Mouse (Mus musculus) heart, adult 8-10 months (tissue): Measurements from ENCODE around the gene Ccndbp1. TPM values are rescaled to one million over a fixed set of nuclear protein-coding genes. Genes with fewer than 3 reads are reported as not detected.
"Not testable (repeated sequence)": the region's sequence is repeated elsewhere in the genome, so short reads cannot be mapped to it uniquely, and the experiment has no call there.

Source experiments
- DNase-seq: peaks from one replicate; pipeline ENCODE4 v3.0.0; 2022; ENCODE audit warnings: low spot score
- total RNA-seq, 4 experiments: library from RNA; stranded (reverse); gene quantifications; 2 replicates each; pipeline ENCODE4 v1.2.4; 2022

Ccndbp1 gene
- total RNA-seq, 4 experiments from 2014 or later, result 27.6 to 30.7 (median 29.5) TPM

GRCm38 (mm10) chr2:120998863-120999262 is 9.3 kb upstream of the Ccndbp1 start:
- no peak for DNase-seq

DNA sequence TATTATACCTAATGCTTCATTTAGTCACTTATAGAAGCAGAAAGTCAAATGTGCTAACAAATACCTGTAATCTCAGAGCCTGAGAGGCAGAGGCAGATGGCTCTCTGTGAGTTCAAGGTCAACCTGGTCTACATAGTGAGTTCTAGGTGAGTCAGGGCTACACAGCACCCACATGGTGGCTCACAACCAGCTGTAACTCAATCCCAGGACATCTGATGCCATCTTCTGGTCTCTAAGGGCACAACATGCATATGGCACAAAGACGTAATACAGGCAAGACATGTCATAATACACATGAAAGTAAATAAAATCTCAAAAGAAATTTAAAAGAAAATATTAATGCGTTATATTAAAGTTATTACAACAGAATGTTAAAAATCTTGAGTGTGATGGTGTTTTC is 4.6 kb upstream of the Ccndbp1 start:
- DNase-seq, result no peak

DNA sequence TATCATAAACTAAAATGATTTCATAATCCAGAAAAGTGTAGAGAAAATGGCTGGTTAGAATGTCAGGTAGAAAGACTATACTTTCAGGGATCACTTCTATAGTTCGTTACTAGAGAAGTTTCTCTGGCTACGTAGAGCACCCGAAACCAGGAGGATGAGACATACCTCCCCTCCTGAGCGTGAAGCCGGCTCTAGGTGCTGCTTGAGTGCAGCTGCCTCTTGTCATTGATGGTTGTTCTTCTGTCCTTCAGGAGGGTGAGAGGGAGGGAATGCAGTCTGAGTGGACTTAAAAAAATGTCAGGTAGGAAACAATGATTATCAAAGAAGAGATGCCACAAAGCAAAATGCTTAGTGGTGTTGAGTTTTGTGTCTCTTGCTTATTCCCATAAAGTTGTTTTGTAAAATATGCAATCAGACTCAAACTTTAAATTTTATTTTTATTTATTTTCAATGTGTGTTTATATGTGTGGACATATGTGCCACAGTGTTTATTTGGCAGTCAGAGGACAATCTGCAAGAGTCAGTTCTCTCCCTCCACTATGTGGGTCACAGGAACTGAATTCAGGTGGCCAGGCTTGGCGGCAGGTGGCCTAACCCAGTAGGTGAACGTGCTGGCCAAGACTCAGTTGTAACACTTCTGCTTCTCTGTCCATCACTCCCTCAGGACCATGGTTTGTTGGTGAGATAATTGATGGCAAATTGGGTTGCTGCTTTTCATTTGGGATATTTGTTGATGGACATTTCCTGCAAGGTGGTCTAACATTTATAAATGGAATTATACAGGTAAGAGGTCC is 4.0 kb upstream of the Ccndbp1 start:
- DNase-seq, result no peak

DNA sequence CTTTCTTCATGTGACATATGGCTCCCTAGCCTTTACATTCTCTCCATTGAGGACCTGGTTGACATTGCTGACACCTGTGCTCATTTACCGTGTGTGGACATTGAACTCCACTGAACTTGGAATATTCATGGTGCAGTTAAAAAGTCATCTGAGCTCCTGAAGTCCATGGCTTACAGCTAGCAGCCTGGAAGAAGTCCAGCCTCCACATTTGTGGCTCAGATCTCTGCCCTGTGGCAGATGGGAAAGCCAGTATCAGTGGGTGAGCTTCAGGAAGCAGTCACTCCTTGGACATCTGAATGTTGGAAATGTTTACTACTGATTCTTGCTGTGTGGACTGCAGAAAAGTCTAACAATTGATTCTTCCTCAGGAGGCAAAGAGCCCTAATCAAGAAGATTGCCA is 1.2 kb upstream of the Ccndbp1 start:
- DNase-seq, result no peak

DNA sequence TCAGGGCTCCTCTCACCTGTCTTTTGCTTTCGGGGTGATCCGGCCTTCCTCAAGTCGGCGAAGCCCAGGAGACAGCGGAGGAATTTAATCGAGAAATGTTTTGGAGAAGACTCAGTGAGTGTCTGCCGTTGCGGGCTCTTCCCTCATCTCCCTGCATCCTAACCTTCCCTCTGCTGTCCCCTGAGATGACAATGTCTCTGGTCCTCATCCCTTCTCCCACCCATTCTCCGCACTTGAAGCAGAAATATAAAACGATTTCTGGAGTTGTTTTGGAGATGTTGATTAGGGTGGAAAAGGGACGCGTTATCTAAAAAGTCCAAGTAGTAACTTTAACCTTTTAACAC is 433 bp downstream of the Ccndbp1 start:
- no peak for DNase-seq

- DNase-seq, result no peak
Measured at GRCm38 (mm10) chr2:121009071-121009677, 971 bp downstream of the Ccndbp1 start.

DNA sequence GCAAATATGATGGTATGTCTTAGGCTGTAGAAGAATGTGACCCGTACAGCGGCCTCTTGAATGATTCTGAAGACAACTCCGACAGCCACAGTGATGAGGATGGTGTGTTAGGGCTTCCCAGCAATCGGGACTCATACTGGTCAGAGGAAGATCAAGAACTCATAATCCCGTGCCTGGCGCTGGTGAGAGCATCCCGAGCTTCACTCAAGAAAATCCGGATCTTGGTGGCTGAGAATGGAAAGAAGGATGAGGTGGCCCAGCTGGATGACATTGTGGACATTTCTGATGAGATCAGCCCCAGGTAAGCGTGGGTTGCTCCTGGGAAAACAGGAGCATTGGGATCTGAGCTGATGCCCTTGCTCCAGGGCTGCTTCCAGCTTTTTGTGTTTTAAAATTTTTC is 4.5 kb downstream of the Ccndbp1 start:
- DNase-seq, result no peak

- no peak for DNase-seq
Measured at GRCm38 (mm10) chr2:121015507-121015906, 7.3 kb downstream of the Ccndbp1 start.

DNA sequence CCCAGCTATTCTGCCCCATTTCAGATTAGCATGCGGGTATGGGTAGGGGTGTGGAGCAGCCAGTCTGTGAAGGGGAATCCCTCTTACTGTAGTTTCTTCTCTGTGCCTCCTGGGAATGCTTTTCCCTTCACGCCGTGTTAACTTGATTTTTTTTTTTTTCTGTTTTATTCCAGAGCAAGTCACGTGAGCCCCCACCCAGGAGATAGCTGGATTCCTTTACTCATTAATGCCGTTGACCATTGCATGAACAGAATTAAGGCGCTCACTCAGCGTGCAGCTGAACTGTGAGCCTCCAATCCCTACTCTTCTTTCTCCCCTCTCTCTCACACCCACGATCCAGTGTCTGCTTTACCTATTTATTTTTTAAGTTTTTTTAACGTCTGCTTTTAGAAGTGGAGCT is 8.0 kb downstream of the Ccndbp1 start:
- DNase-seq, result no peak

- peak; percentile 13 for DNase-seq
Measured at GRCm38 (mm10) chr2:121017151-121017550, 8.9 kb downstream of the Ccndbp1 start.

DNA sequence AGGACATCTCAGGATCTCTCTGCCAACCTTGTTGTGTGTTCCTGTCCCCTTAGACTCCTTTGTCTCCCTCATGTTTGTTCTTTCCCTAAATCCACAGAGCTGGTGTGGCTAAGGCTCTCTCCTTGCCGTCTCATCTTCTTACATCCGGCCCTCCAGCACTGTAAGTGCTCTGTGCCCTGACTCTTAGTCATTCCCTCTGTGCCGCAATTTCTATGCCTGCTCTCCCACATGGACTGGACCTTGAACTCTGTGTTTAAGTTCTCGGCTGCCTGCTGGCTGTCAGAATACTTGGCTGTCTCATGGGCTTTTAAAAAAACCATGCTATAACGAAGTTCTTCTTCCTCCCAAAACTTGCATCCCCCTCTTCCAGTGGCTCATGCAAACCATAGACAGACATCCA is 14.7 kb downstream of the Ccndbp1 start:
- no peak for DNase-seq

GRCm38 (mm10) chr2:121036733-121037341 is 28.6 kb downstream of the Ccndbp1 start, which contains the start of gene Epb42:
Gene Epb42, minus strand, starts transcription at chr2:121037072.
- no peak for DNase-seq

DNA sequence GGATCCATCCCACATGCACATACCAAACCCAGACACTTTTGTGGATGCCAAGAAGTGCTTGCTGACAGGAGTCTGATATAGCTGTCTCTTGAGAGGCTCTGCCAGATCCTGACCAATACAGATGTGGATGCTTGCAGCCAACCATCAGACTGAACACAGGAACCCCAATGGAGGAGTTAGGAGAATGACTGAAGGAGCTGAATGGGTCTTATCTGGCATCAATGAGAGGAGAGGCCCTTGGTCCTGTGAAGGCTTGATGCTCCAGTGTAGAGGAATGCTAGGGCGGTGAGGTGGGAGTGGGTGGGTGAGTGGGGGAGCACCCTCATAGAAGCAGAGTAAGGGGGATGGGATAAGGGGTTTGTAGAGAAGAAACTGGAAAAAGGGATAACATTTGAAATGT is 30.6 kb downstream of the Ccndbp1 start:
- not testable (repeated sequence) for DNase-seq

DNA sequence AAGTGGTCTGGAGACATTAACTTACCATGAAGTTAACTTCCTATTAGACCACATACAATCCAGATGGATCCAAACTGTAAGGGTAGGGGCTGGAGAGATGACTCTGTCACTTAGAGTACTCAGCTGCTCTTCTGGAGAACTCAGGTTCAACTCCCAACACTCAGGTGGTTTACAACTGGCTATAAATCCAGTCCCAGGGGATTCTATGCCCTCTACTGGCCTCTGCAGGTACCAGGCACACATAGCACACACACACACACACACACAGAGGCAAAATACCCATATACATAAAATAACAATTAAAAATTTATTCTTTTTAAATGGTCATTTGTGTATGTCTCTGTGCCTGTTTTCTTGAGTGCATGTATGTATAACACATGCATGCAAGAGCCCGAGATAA is 31.2 kb downstream of the Ccndbp1 start:
- no peak for DNase-seq

DNA sequence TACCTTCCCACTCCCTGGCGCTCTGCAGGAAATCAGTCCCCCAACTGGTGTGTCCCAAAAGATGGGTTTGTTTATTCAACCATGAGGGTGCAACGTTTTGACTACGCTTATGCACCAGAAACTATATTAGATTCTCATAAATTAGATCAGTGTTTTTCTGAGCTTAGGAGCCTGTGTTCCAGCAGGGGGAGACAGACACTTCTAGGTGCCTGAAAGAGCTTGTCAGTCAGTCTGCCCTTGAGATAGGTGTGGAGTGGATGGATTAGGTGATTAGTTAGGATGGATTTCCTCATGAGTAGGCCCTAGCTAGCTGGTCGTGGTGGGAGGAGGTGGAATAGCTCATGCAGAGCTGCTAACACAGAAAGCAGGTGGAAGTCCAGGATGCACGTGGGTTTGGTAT is 32.9 kb downstream of the Ccndbp1 start:
- no peak for DNase-seq

GRCm38 (mm10) chr2:121045653-121046052 is 37.5 kb downstream of the Ccndbp1 start:
- DNase-seq, result no peak

GRCm38 (mm10) chr2:121052176-121052575 is 44.0 kb downstream of the Ccndbp1 start:
- no peak for DNase-seq

- DNase-seq, result no peak
Measured at GRCm38 (mm10) chr2:121054060-121054459, 45.9 kb downstream of the Ccndbp1 start.

DNA sequence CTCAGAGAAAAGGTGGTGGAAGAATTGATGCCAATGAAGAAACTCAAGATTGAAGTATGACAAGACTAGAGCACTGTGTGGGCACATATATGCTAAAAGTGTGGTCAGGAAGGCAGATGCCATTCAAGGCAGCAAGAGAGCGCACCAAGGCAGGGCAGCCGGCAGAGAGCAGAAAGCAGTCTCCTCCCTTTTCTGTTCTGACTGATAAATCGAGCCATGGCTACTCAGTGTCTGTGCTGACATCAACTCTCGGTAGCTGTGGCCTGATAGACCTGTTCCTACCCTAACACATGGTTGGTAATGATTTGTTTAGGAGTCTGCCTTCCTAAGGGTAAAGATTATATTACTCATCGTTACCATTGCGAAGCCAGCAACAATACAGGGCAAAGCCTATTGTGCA is 47.7 kb downstream of the Ccndbp1 start:
- DNase-seq, result no peak

DNA sequence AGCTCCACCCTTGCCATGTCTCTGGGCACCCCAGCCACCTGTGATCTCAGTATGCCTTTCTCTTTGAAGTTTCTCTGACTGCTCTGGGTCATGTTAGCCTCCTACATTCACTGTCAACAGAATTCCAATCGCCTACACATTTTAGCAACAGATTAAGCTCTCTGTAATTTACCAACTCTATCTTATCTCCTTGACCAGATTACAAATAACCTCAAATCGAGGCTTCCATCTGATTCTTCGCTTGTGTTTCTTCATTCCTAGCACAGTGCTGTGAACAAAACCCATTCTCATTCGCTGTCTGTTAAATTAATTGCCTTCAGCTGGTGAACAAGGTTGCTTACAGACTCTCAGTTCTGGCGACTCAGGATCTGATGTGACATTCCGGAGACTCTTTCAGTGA is 49.8 kb downstream of the Ccndbp1 start:
- no peak for DNase-seq

DNA sequence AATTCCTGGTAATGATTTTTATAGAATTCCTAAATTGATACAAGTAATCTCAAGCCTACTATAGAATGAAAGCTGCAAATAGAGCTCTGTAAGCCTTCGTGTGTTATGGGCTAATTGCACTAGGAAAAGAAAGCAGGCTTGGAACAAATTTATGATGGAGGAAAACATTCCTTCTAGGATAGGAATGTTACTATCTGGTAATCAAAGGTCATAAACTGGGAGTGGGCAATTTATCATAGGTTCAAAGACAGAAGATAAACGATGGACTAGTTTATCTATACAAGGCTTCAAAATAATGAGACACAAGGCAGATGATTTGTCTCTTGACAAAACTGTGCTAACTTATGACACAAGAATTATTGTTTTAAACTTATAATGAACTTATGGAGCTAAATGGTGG is 53.1 kb downstream of the Ccndbp1 start:
- DNase-seq, result no peak
